Mouse (Mus musculus): Measurements from ENCODE around the gene Cd55.
"Not testable (repeated sequence)": the region's sequence is repeated elsewhere in the genome, so short reads cannot be mapped to it uniquely, and the experiment has no call there.

The Cd55 gene

DNA sequence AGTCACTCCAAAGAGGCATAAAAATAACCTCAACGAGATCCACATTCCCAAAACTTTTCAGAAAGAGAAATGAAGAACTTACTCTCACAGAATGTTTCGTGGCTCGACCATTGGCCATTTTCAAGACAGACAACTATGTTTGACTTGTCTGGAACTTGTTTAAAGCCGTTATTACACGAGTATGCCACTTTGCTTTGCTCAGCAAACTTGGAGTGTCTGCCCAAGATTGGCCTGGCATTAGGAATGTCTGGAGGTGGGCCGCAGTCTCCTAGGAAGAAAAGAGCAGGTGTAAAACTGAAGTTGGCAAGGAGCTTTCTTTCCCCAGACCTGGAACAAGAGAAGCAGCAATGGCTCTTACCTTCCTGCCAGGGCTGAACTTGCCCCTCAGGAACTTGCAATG, 40.5 kb downstream of the Cd55 start:
- not testable (repeated sequence) for DNase-seq

DNA sequence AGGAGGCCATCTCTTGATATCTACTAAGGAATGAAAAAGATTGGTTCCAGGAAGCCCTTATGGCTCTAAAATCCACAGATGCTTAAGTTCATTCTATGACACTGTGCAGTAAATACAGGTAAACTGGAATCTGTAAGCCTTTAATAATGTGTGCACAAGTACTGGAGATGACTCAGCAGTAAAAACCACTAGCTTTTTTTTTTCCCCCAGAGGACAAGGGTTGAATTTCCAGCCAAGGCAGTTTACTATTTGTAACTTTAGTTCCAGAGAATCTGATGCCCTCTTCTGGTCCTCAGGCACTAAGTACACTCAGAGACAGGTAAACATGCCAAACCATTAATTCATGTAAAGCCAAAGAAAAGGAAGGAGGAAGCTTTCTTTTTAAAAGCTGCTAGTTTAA, 65.4 kb downstream of the Cd55 start:
- DNase-seq, result not testable (repeated sequence)

Data from cerebellum, adult 18-20 months (tissue).